Mouse (Mus musculus) embryonic facial prominence, embryonic 11.5 days (tissue): ENCODE measurements around the gene Gm21913. TPM values are rescaled to one million over a fixed set of nuclear protein-coding genes. Genes with fewer than 3 reads are reported as not detected.
"Not testable (repeated sequence)": the region's sequence is repeated elsewhere in the genome, so short reads cannot be mapped to it uniquely, and the experiment has no call there.

Experiments used
- ATAC-seq: fragments of 200-750 bp; cut with Nextera tagmentation; replicated peaks from 2 replicates; pipeline ENCODE4 v1.8.0; 2017; ENCODE audit warnings: low read depth; ENCODE audit not compliant: insufficient number of reproducible peaks, low FRiP score, low TSS enrichment
- DNase-seq: peaks from one replicate; pipeline ENCODE4 v3.0.0-alpha.2; 2015; ENCODE audit warnings: low spot score
- H3K27ac ChIP-seq: fragments of 300-500 bp; sonication (generic); replicated peaks from 2 replicates; pipeline ENCODE4 v1.5.1; 2014; ENCODE audit warnings: mild to moderate bottlenecking, low read depth, low read length, control low read depth
- H3K27me3 ChIP-seq: fragments of 300-500 bp; sonication (generic); 2 replicates; pipeline ENCODE4 v1.6.1; 2014; ENCODE audit warnings: mild to moderate bottlenecking, low read length, moderate library complexity, mixed read lengths; ENCODE audit not compliant: control insufficient read depth, insufficient read depth
- H3K36me3 ChIP-seq: fragments of 300-500 bp; sonication (generic); replicated peaks from 2 replicates; pipeline ENCODE4 v1.6.1; 2014; ENCODE audit warnings: low read depth, mild to moderate bottlenecking, low read length, moderate library complexity, mixed read lengths; ENCODE audit not compliant: control insufficient read depth, insufficient read depth
- H3K4me1 ChIP-seq: fragments of 300-500 bp; sonication (generic); 2 replicates; pipeline ENCODE4 v1.6.1; 2014; ENCODE audit warnings: low read length, mixed read lengths; ENCODE audit not compliant: control insufficient read depth, insufficient read depth
- H3K4me2 ChIP-seq: fragments of 300-500 bp; sonication (generic); 2 replicates; pipeline ENCODE4 v1.6.1; 2014; ENCODE audit warnings: low read depth, mild to moderate bottlenecking, control low read depth, low read length, moderate library complexity
- H3K4me3 ChIP-seq: fragments of 300-500 bp; sonication (generic); 2 replicates; pipeline ENCODE4 v1.5.1; 2014; ENCODE audit warnings: low read depth, low read length, control low read depth
- H3K9ac ChIP-seq: fragments of 300-500 bp; sonication (generic); replicated peaks from 2 replicates; pipeline ENCODE4 v1.6.1; 2014; ENCODE audit warnings: mild to moderate bottlenecking, control low read depth, low read length
- H3K9me3 ChIP-seq: fragments of 300-500 bp; sonication (generic); replicated peaks from 2 replicates; pipeline ENCODE4 v1.6.1; 2016; ENCODE audit warnings: mild to moderate bottlenecking, low read length, inconsistent platforms, mixed read lengths; ENCODE audit not compliant: control insufficient read depth
- WGBS: fragments of 180-500 bp; shearing (Covaris S2); extraction: QIAGEN DNeasy Blood & Tissue Kit; methylation state at CpG from one replicate; pipeline ENCODE4 v1.1.7; 2014; 5-methylcytosine and 5-hydroxymethylcytosine counted together
- polyA plus RNA-seq: library from polyadenylated mRNA; unstranded; fragments of >200 nt; fragmentation: Nextera tagmentation; extraction: Ambion mirVana; gene quantifications from 2 replicates; pipeline ENCODE4 v1.2.1, GENCODE M21; 2014

Gm21913 gene
- not detected in 2 replicates for polyA plus RNA-seq

- H3K36me3 ChIP-seq, H3K4me3 ChIP-seq, H3K4me2 ChIP-seq, H3K27me3 ChIP-seq, H3K27ac ChIP-seq, DNase-seq, H3K4me1 ChIP-seq, H3K9ac ChIP-seq, H3K9me3 ChIP-seq, ATAC-seq: not testable (repeated sequence)
- no CpG with 5 or more reads among the region's 3 CpGs for WGBS
These were observed at the start of gene Gm21913 for GRCm38 (mm10) chrY:74623596-74623995. Gene Gm21913 (plus strand): TSS chrY:74623896.

Other genes starting within 250 kb of the Gm21913 start
- gene Gm29110, start 153.4 kb upstream of the Gm21913 start, polyA plus RNA-seq: not detected in 2 replicates